Mouse (Mus musculus) bone marrow macrophage, adult 2 months (primary cell): ENCODE data around the gene Rpn1. TPM values are rescaled to one million over a fixed set of nuclear protein-coding genes. Genes with fewer than 3 reads are reported as not detected.

Experiments
- H3K27ac ChIP-seq: 2 replicates; pipeline ENCODE4 v1.5.1; 2012; ENCODE audit warnings: low read depth, low read length; ENCODE audit not compliant: insufficient read depth
- H3K4me1 ChIP-seq: 2 replicates; pipeline ENCODE4 v1.6.1; 2012; ENCODE audit warnings: low read length; ENCODE audit not compliant: control insufficient read depth, insufficient read depth
- H3K4me3 ChIP-seq: 2 replicates; pipeline ENCODE4 v1.5.1; 2012; ENCODE audit warnings: mild to moderate bottlenecking, low read length, moderate library complexity; ENCODE audit not compliant: insufficient read depth
- CTCF ChIP-seq: IDR thresholded peaks from 2 replicates; pipeline ENCODE4 v1.5.1; 2012; ENCODE audit warnings: low read depth, mild to moderate bottlenecking, low read length, moderate library complexity
- POLR2A ChIP-seq: IDR thresholded peaks from 2 replicates; pipeline ENCODE4 v1.6.1; 2012; ENCODE audit warnings: mild to moderate bottlenecking, low read depth, low read length, borderline replicate concordance
- polyA plus RNA-seq: library from polyadenylated mRNA; stranded (reverse); fragments of >200 nt; gene quantifications from 2 replicates; pipeline ENCODE4 v1.2.4, GENCODE M21; 2012; ENCODE audit not compliant: missing spikeins, insufficient read depth, insufficient read length

Rpn1 gene
- polyA plus RNA-seq, 1 experiment = 185 TPM

DNA sequence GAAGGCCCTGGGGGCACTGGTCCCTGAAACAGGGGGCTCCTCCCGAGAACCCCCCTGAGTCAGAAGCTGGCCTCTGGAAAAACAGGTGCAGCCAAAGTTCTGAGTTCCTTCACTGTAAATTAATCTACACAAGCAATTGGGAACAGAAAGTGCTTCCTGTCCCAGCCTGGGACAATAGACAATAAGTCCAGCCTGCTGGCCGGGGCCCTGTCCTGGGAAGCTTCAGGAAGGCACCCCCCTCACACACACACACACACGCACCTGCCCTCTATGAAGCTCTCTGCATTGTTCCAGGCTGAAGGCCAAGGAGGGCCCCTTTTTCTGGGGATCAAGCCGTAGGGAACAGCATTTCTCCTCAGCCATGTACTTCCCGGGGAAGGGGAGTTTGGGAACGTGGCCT lies 49.6 kb downstream of the Rpn1 start:
- Histone ChIP-seq H3K27ac (no peak overlapping the region), H3K4me1 (no peaks in the 10 kb centered on the region; the same call in 1 of the 2 replicates)
- TF ChIP-seq POLR2A (no peak), CTCF (no peak)

DNA sequence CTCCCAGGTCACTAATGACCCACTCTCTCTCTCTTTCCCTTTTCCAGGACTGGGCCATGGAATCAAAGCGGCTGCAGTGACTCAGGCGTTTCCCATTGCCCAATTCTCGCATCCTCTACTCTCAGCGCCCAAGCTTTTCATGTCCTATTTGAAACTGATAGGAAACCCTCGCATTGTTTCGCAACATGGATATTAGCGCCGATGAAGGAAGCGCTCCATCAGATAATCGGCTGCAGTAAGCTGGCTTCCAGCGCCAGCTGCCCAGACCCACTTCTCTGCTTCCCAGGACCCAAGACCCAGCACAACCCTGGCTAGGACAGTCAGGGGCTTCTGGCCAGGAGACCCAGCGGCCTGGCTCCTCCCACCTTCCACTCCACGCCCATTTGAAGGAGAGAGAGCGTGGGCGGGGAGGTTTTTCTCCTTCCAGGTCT lies 51.9 kb downstream of the Rpn1 start:
- H3K4me1 ChIP-seq = no peaks in the 10 kb centered on the region; the same call in 1 of the 2 replicates
- no peak overlapping the region for H3K4me3 ChIP-seq
- no peak for TF ChIP-seq CTCF
- no peak for TF ChIP-seq POLR2A
- no peak overlapping the region for H3K27ac ChIP-seq

More for the DNA sequence above, 49.6 kb downstream of the Rpn1 start:
- H3K4me3 ChIP-seq = no peak overlapping the region

DNA sequence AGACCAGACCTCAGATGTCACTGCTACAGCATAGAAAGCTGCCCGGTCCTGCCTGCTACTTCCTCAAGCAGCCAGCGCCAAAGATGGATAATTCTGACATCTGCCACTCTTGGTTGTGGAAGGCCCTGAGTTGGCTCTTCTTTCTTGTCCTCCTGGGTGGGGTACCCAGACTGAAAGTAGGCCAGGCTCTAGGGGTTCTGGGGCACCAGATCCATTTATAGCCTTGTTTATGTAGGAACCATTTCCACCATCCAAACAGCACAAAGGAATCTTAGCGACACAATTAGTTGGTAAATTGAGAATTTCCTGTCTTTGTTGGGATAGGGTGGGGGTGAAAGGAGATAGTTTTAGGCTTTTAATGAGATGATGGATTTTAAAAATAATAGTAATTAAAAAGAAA lies 54.2 kb downstream of the Rpn1 start:
- no peaks in the 10 kb centered on the region; the same call in 1 of the 2 replicates for H3K4me1 ChIP-seq
- TF ChIP-seq CTCF (no peak), POLR2A (no peak)
- H3K27ac ChIP-seq = no peak overlapping the region
- H3K4me3 ChIP-seq = no peak overlapping the region

DNA sequence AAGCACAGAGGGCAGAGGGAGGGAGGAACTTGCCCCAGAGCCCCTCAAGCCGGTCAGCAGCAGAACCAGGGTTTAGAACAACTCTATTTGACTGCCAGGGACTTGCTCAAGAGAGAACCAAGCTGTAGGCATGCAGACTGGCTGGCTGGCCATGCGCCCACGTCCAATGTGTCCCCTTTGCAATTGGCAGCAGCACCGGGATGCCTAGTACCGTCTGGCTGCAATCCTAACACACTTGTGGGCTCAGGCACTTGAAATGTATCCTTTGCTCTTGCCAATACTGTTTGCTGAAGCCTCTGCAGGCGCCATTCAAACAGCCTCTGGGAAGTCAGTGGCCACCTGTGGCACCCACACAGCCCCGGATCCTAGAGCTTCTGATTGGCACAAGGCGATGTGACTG lies 56.0 kb downstream of the Rpn1 start:
- H3K4me1 ChIP-seq = no peaks in the 10 kb centered on the region; the same call in 1 of the 2 replicates

DNA sequence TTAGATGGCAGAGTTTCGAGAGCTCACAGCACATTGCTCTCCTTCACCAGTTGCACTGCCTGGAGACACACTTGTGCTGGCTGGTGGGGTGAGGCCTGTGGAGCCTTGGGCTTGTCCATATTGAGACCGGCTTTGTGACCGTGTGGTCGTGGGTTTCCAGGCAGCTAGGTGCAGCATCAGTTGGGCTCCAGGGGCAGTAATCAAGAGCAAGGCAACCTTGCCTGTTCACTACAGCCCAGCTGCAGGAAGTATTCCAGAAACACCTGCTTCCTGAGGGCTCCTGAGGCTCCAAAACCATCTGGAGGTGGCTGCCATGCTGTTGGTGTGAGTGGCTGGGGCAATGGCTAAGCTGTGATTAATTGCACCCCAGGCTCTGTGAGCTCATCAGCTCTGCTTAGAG lies 61.5 kb downstream of the Rpn1 start:
- H3K27ac ChIP-seq = no peak overlapping the region
- TF ChIP-seq POLR2A (no peak), CTCF (no peak)
- no peak overlapping the region for H3K4me3 ChIP-seq
- no peaks in the 10 kb centered on the region for H3K4me1 ChIP-seq

More for the DNA sequence above, 56.0 kb downstream of the Rpn1 start:
- no peak overlapping the region for H3K4me3 ChIP-seq
- no peak overlapping the region for H3K27ac ChIP-seq
- TF ChIP-seq CTCF (no peak), POLR2A (no peak)

DNA sequence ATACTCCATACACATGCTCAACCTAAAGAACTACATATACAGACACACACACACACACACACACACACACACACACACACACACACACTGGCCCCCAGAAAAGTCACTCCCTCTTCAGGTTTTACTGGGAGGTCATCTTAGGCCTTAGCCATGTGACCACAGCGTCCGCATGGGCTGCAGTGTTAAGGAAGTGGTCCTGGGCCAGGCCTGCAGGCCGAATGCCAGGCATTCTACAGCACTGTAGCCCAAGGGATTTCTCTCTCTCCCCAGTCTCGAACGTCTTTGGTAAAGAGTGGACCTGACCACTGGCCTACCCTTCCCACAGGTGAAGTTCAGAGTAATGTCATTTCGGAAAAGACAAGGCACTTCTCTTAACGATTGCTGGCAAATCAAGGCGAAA lies 62.3 kb downstream of the Rpn1 start:
- Histone ChIP-seq H3K4me1 (no peaks in the 10 kb centered on the region), H3K27ac (no peak overlapping the region), H3K4me3 (no peak overlapping the region)
- no peak for TF ChIP-seq CTCF
- no peak for TF ChIP-seq POLR2A

DNA sequence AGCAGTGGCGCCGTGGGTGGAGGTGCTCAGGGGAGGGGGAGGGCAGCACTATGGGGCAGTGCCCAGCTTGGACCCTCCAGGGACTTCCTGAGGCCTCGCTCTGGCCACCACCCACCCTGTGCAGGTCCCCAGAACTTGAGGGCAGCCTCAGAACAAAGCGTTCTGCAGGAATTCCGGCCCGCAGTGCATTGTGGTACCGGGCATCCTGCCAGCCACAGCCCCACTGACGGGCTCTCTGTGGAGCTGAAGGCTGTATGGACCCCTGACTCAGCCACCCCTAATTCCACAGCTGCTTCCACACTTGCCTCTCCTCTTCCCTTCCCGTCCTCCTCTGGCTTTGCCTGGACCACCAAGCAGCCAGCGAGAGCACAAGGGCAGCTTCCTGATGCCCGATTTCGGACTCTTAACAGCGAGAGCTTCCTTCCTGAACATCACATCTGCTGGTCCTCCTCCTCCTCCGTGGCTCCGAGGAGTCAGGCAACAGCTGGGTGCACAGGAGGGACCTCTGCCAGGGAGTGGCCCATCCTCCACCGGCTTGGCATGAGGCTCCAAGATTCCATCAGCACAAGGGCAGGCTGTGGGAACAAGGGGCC lies 63.2 kb downstream of the Rpn1 start:
- Histone ChIP-seq H3K27ac (no peak overlapping the region), H3K4me1 (no peaks in the 10 kb centered on the region), H3K4me3 (no peak overlapping the region)
- no peak for TF ChIP-seq CTCF
- TF ChIP-seq POLR2A = no peak

DNA sequence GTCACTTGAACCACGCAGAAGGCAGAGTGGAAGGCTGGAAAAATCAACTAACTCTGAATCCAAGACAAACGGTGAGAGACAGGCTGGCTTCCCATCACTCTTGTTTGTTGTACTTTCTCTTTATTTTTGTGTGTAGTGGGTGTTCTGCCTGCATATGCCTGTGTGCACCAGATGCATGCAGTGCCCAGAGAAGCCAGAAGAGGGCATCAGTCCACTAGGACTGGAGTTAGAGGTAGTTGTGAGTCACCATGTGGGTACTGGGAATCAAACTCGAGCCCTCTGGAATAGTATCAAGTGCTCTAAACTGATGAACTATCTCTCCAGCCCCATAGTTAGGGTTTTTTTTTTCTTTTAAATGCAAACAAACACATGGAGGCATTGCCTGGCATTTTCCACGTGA lies 67.1 kb downstream of the Rpn1 start:
- Histone ChIP-seq H3K4me1 (no peaks in the 10 kb centered on the region), H3K4me3 (no peak overlapping the region), H3K27ac (no peak overlapping the region)
- TF ChIP-seq CTCF = no peak
- no peak for TF ChIP-seq POLR2A

DNA sequence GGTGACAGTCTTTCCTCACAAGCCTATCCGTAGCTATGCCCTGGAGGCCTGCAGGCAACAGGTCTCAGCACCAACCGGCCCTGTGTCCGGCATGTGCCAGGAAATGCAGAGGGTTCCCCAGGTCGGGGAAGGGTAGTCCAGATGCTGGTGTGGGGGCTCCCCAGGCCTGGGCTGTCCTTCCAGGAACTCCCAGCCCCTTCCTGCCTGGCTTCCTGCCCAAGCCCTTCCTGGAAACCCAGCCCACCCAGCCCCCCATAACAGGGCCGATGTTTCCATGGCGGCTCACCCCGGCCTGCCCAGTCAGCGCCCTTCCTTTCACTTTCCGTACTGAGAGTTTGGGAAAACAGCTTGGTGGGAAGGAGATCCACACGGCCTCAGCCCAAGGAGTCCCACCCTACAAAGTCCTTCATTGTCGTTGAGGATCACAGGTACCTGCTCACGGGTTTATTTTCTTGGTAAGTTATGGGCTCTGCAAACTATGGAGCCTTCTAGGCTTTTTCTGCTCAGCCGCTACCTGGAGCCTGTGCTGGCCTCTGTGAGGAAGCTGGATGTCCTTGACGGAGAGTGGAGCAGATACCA lies 67.9 kb downstream of the Rpn1 start:
- no peak overlapping the region for H3K4me3 ChIP-seq
- no peak overlapping the region for H3K27ac ChIP-seq
- no peak for TF ChIP-seq POLR2A
- no peak for TF ChIP-seq CTCF
- H3K4me1 ChIP-seq = no peaks in the 10 kb centered on the region

DNA sequence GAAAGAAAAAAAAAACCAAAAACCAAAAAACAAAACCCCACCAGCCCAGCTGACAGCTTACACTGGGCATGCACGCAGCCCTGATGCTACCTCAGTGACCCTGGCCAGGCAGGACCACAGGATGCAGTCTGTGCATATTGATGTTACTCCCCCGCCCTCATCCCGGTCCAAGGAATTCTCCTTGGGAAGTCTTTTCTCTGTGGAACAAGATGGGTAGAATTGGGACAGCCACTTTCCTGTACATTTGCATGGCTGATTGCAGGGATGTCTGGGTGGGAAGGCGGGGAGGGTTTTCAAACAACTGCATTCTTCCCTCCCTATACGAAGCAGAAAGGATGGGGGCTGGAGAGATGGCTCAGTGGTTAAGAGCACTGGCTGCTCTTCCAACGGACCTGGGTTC lies 68.7 kb downstream of the Rpn1 start:
- TF ChIP-seq POLR2A = no peak
- TF ChIP-seq CTCF = no peak
- no peaks in the 10 kb centered on the region for H3K4me1 ChIP-seq

More for the DNA sequence above, 68.7 kb downstream of the Rpn1 start:
- no peak overlapping the region for H3K4me3 ChIP-seq
- no peak overlapping the region for H3K27ac ChIP-seq

Other genes with a start within 250 kb of the Rpn1 start
- gene Gm45140, start 248.7 kb upstream of the Rpn1 start, polyA plus RNA-seq = 7.9 and 10.0 TPM in 2 replicates
- 38.3 and 44.8 TPM in 2 replicates for gene Isy1, start 245.7 kb upstream of the Rpn1 start, polyA plus RNA-seq
- gene Cnbp, start 233.4 kb upstream of the Rpn1 start, polyA plus RNA-seq = 169 and 174 TPM in 2 replicates
- 49.5 and 51.7 TPM in 2 replicates for gene Copg1, start 196.7 kb upstream of the Rpn1 start, polyA plus RNA-seq
- gene Hmces, start 170.5 kb upstream of the Rpn1 start, polyA plus RNA-seq = 20.0 and 21.2 TPM in 2 replicates
- 0.91 and 1.1 TPM in 2 replicates for gene H1fx, start 102.8 kb upstream of the Rpn1 start, polyA plus RNA-seq
- 475 and 476 TPM in 2 replicates for gene Rab7, start 39.2 kb upstream of the Rpn1 start, polyA plus RNA-seq
- 0.33 TPM in 1 of 2 replicates, not detected in the other for gene Gata2, start 109.4 kb downstream of the Rpn1 start, polyA plus RNA-seq
- not detected in 2 replicates for gene Dnajb8, start 137.8 kb downstream of the Rpn1 start, polyA plus RNA-seq